Mouse (Mus musculus) hindbrain, embryonic 13.5 days (tissue): ENCODE results near the gene Naa15. TPM values are rescaled to one million over a fixed set of nuclear protein-coding genes. Genes with fewer than 3 reads are reported as not detected.
A peak's percentile ranks its signal among the peaks of the same experiment; 100 is the strongest.
"Not testable (repeated sequence)": the region's sequence is repeated elsewhere in the genome, so short reads cannot be mapped to it uniquely, and the experiment has no call there.

Experiments used
- ATAC-seq: fragments of 200-750 bp; cut with Nextera tagmentation; 2 replicates; pipeline ENCODE4 v1.8.0; 2017; ENCODE audit warnings: moderate TSS enrichment; ENCODE audit not compliant: low FRiP score
- H3K27ac ChIP-seq: fragments of 300-500 bp; sonication (generic); 2 replicates; pipeline ENCODE4 v1.5.1; 2015; ENCODE audit warnings: inconsistent platforms, mild to moderate bottlenecking, moderate library complexity
- H3K27me3 ChIP-seq: fragments of 300-500 bp; sonication (generic); 2 replicates; pipeline ENCODE4 v1.6.1; 2015; ENCODE audit warnings: mild to moderate bottlenecking, inconsistent platforms
- H3K36me3 ChIP-seq: fragments of 300-500 bp; sonication (generic); 2 replicates; pipeline ENCODE4 v1.6.1; 2015; ENCODE audit warnings: mild to moderate bottlenecking, inconsistent platforms
- H3K4me1 ChIP-seq: fragments of 300-500 bp; sonication (generic); replicated peaks from 2 replicates; pipeline ENCODE4 v1.6.1; 2015; ENCODE audit warnings: inconsistent platforms
- H3K4me2 ChIP-seq: fragments of 300-500 bp; sonication (generic); 2 replicates; pipeline ENCODE4 v1.6.1; 2015; ENCODE audit warnings: inconsistent platforms, mild to moderate bottlenecking, moderate library complexity
- H3K4me3 ChIP-seq: fragments of 300-500 bp; sonication (generic); 2 replicates; pipeline ENCODE4 v1.5.1; 2015; ENCODE audit warnings: mild to moderate bottlenecking, inconsistent platforms
- H3K9ac ChIP-seq: fragments of 300-500 bp; sonication (generic); 2 replicates; pipeline ENCODE4 v1.6.1; 2015; ENCODE audit warnings: mild to moderate bottlenecking, inconsistent platforms
- H3K9me3 ChIP-seq: fragments of 300-500 bp; sonication (generic); 2 replicates; pipeline ENCODE4 v1.6.1; 2016; ENCODE audit warnings: inconsistent platforms
- WGBS: fragments of 180-500 bp; shearing (Covaris S2); methylation state at CpG from one replicate; pipeline ENCODE4 v1.1.7; 2015; 5-methylcytosine and 5-hydroxymethylcytosine counted together
- polyA plus RNA-seq: library from polyadenylated mRNA; unstranded; fragments of >200 nt; fragmentation: Nextera tagmentation; extraction: Ambion mirVana; gene quantifications from 2 replicates; pipeline ENCODE4 v1.2.1, GENCODE M21; 2015

The Naa15 gene
- polyA plus RNA-seq, 1 experiment from 2014 or later = 54.0 TPM

- Histone ChIP-seq H3K4me2 (peak within 1 kb of the TSS; percentile 73), H3K9me3 (no peaks in the 10 kb centered on the region), H3K27me3 (peaks cover 41% of the 10 kb centered on the region), H3K36me3 (no peaks in the 10 kb centered on the region), H3K4me1 (peaks cover 13% of the 10 kb centered on the region), H3K4me3 (peak within 1 kb of the TSS; percentile 44), H3K27ac (no peak within 1 kb of the TSS), H3K9ac (peak within 1 kb of the TSS; percentile 62)
- peak; percentile 71 for ATAC-seq
- WGBS = 1% methylated on average over 41 of the region's 41 CpGs
Measured at GRCm38 (mm10) chr3:51396219-51397068, 18.5 kb upstream of the Naa15 start, which contains the start of gene Mgarp. TSS of gene Mgarp (minus strand) at chr3:51396738.

- ATAC-seq = no peak
- Histone ChIP-seq H3K4me2 (no peak overlapping the region), H3K9ac (no peak overlapping the region), H3K27me3 (peaks cover 41% of the 10 kb centered on the region), H3K27ac (no peak overlapping the region), H3K4me3 (no peak overlapping the region), H3K4me1 (peaks cover 13% of the 10 kb centered on the region), H3K9me3 (no peaks in the 10 kb centered on the region), H3K36me3 (peaks cover 3% of the 10 kb centered on the region)
- 45% methylated on average over 15 of the region's 15 CpGs for WGBS
Measured at GRCm38 (mm10) chr3:51397700-51398299, 17.1 kb upstream of the Naa15 start.

GRCm38 (mm10) chr3:51398667-51399066, 16.3 kb upstream of the Naa15 start:
- Histone ChIP-seq H3K27me3 (peaks cover 41% of the 10 kb centered on the region), H3K9me3 (no peaks in the 10 kb centered on the region), H3K4me3 (no peak overlapping the region), H3K4me1 (peaks cover 13% of the 10 kb centered on the region), H3K4me2 (no peak overlapping the region), H3K36me3 (peaks cover 12% of the 10 kb centered on the region), H3K27ac (no peak overlapping the region), H3K9ac (no peak overlapping the region)
- WGBS = 11% methylated on average over 3 of the region's 3 CpGs
- ATAC-seq = no peak

GRCm38 (mm10) chr3:51399531-51399930, 15.4 kb upstream of the Naa15 start:
- no peak for ATAC-seq

GRCm38 (mm10) chr3:51400682-51401081, 14.3 kb upstream of the Naa15 start:
- no peak for ATAC-seq
- Histone ChIP-seq H3K4me2 (no peak overlapping the region), H3K27ac (no peak overlapping the region), H3K9me3 (no peaks in the 10 kb centered on the region), H3K9ac (no peak overlapping the region), H3K4me3 (no peak overlapping the region), H3K27me3 (peaks cover 33% of the 10 kb centered on the region), H3K4me1 (peaks cover 13% of the 10 kb centered on the region), H3K36me3 (peaks cover 27% of the 10 kb centered on the region)
- WGBS = 80% methylated on average over 10 of the region's 10 CpGs

More at GRCm38 (mm10) chr3:51399531-51399930, 15.4 kb upstream of the Naa15 start:
- peaks cover 19% of the 10 kb centered on the region for H3K36me3 ChIP-seq
- H3K27me3 ChIP-seq = peaks cover 41% of the 10 kb centered on the region
- no peak overlapping the region for H3K4me3 ChIP-seq
- no peak overlapping the region for H3K4me2 ChIP-seq
- peaks cover 13% of the 10 kb centered on the region for H3K4me1 ChIP-seq
- no peak overlapping the region for H3K9ac ChIP-seq
- H3K9me3 ChIP-seq = no peaks in the 10 kb centered on the region
- no peak overlapping the region for H3K27ac ChIP-seq
- 73% methylated on average over 4 of the region's 4 CpGs for WGBS

GRCm38 (mm10) chr3:51402054-51402453, 12.9 kb upstream of the Naa15 start:
- H3K9me3 ChIP-seq, H3K4me3 ChIP-seq, ATAC-seq, H3K4me1 ChIP-seq, H3K4me2 ChIP-seq, H3K9ac ChIP-seq, H3K27ac ChIP-seq: not testable (repeated sequence)
- Histone ChIP-seq H3K36me3 (peaks cover 35% of the 10 kb centered on the region), H3K27me3 (peaks cover 20% of the 10 kb centered on the region)
- 74% methylated on average over 4 of the region's 4 CpGs for WGBS

GRCm38 (mm10) chr3:51402628-51403027, 12.3 kb upstream of the Naa15 start:
- no peak overlapping the region for H3K4me2 ChIP-seq
- H3K27me3 ChIP-seq = peaks cover 16% of the 10 kb centered on the region
- no peaks in the 10 kb centered on the region for H3K9me3 ChIP-seq
- H3K27ac ChIP-seq = no peak overlapping the region
- WGBS = 91% methylated on average over 12 of the region's 12 CpGs
- ATAC-seq = no peak
- H3K4me3 ChIP-seq = no peak overlapping the region
- H3K4me1 ChIP-seq = peaks cover 9% of the 10 kb centered on the region
- H3K9ac ChIP-seq = no peak overlapping the region
- H3K36me3 ChIP-seq = peaks cover 36% of the 10 kb centered on the region

GRCm38 (mm10) chr3:51407870-51408560, 6.9 kb upstream of the Naa15 start:
- peak overlapping the region; percentile 60 for H3K4me2 ChIP-seq
- H3K36me3 ChIP-seq = peaks cover 31% of the 10 kb centered on the region
- peak overlapping the region; percentile 74 for H3K4me3 ChIP-seq
- no peaks in the 10 kb centered on the region for H3K9me3 ChIP-seq
- 24% methylated on average over 20 of the region's 20 CpGs for WGBS
- peak overlapping the region; percentile 90 for H3K9ac ChIP-seq
- peak overlapping the region; percentile 96 for H3K27ac ChIP-seq
- ATAC-seq = peak; percentile 6; the same call in 1 of the 2 replicates
- H3K4me1 ChIP-seq = peaks cover 16% of the 10 kb centered on the region
- H3K27me3 ChIP-seq = no peaks in the 10 kb centered on the region

- H3K27me3 ChIP-seq = no peaks in the 10 kb centered on the region
- peaks cover 24% of the 10 kb centered on the region for H3K36me3 ChIP-seq
- WGBS = under 1% methylated on average over 40 of the region's 40 CpGs
- peak within 1 kb of the TSS; percentile 96 for H3K27ac ChIP-seq
- no peaks in the 10 kb centered on the region for H3K9me3 ChIP-seq
- H3K9ac ChIP-seq = peak within 1 kb of the TSS; percentile 90
- ATAC-seq = peak; percentile 91
- H3K4me2 ChIP-seq = peak within 1 kb of the TSS; percentile 60
- peak within 1 kb of the TSS; percentile 74 for H3K4me3 ChIP-seq
- H3K4me1 ChIP-seq = peaks cover 16% of the 10 kb centered on the region
Measured at GRCm38 (mm10) chr3:51408561-51409183, 6.3 kb upstream of the Naa15 start, which contains the start of gene Ndufc1. TSS of gene Ndufc1 (minus strand) at chr3:51408988.

GRCm38 (mm10) chr3:51412457-51412856, 2.5 kb upstream of the Naa15 start:
- H3K4me2 ChIP-seq = no peak overlapping the region
- ATAC-seq = no peak
- no peaks in the 10 kb centered on the region for H3K36me3 ChIP-seq
- WGBS = 91% methylated on average over 7 of the region's 7 CpGs
- H3K9me3 ChIP-seq = no peaks in the 10 kb centered on the region
- H3K27me3 ChIP-seq = no peaks in the 10 kb centered on the region
- H3K9ac ChIP-seq = no peak overlapping the region
- H3K4me3 ChIP-seq = no peak overlapping the region
- peaks cover 26% of the 10 kb centered on the region for H3K4me1 ChIP-seq
- no peak overlapping the region for H3K27ac ChIP-seq

GRCm38 (mm10) chr3:51413276-51413675, 1.7 kb upstream of the Naa15 start:
- Histone ChIP-seq H3K4me3 (no peak overlapping the region), H3K9ac (no peak overlapping the region), H3K27ac (no peak overlapping the region), H3K9me3 (no peaks in the 10 kb centered on the region), H3K4me2 (no peak overlapping the region), H3K27me3 (no peaks in the 10 kb centered on the region), H3K36me3 (no peaks in the 10 kb centered on the region), H3K4me1 (peaks cover 26% of the 10 kb centered on the region)
- WGBS = 94% methylated on average over 1 of the region's 1 CpGs
- no peak for ATAC-seq

GRCm38 (mm10) chr3:51416073-51416363, 1.1 kb downstream of the Naa15 start:
- no peaks in the 10 kb centered on the region for H3K27me3 ChIP-seq
- no peaks in the 10 kb centered on the region for H3K36me3 ChIP-seq
- peak overlapping the region; percentile 89 for H3K4me2 ChIP-seq
- H3K9me3 ChIP-seq = no peaks in the 10 kb centered on the region
- H3K9ac ChIP-seq = peak overlapping the region; percentile 98
- peak overlapping the region; percentile 93 for H3K27ac ChIP-seq
- under 1% methylated on average over 16 of the region's 30 CpGs for WGBS
- peaks cover 34% of the 10 kb centered on the region for H3K4me1 ChIP-seq
- ATAC-seq = peak; percentile 67; the same call in 1 of the 2 replicates
- peak overlapping the region; percentile 99 for H3K4me3 ChIP-seq
